In genomic region chr1:180329706-180330105, GRCm38 (mm10) we compare ENCODE assay signal across 7 mouse cellular contexts. TPM values are rescaled to one million over a fixed set of nuclear protein-coding genes. Genes with fewer than 3 reads are reported as not detected.
DNase-seq lines count a peak whose midpoint lies in the region; ATAC-seq and TF ChIP-seq lines count a peak whose summit lies in the region.

No protein-coding gene starts in this region.

- H3K27ac ChIP-seq in lung, embryonic 14.5 days (ENCODE audit: low read depth): peak overlapping the region; percentile 96
- peak overlapping the region; percentile 96 for H3K27ac ChIP-seq in embryonic facial prominence, embryonic 15.5 days (replicated peaks)
- peak overlapping the region; percentile 2; the same call in 1 of the 2 replicates for H3K27ac ChIP-seq in limb, embryonic 11.5 days (replicated peaks; ENCODE audit: low read depth, low read length)
- peak overlapping the region; percentile 48; the same call in 1 of the 2 replicates for H3K27ac ChIP-seq in neural tube, embryonic 15.5 days (replicated peaks)

- 9% methylated on average over 6 of the region's 6 CpGs for whole genome bisulfite sequencing in lung, embryonic 14.5 days
- whole genome bisulfite sequencing in embryonic facial prominence, embryonic 15.5 days: 4% methylated on average over 6 of the region's 6 CpGs
- WGBS in limb, embryonic 11.5 days: 23% methylated on average over 6 of the region's 6 CpGs
- 28% methylated on average over 6 of the region's 6 CpGs for WGBS in neural tube, embryonic 15.5 days

- H3K4me3 ChIP-seq in lung, embryonic 14.5 days (ENCODE audit: low read depth, low read length): peak overlapping the region; percentile 74
- peak overlapping the region; percentile 78 for H3K4me3 ChIP-seq in embryonic facial prominence, embryonic 15.5 days (replicated peaks)
- no peak overlapping the region for H3K4me3 ChIP-seq in limb, embryonic 11.5 days (ENCODE audit: low read depth, low read length)
- H3K4me3 ChIP-seq in neural tube, embryonic 15.5 days (replicated peaks): no peak overlapping the region; the same call in 1 of the 2 replicates

- DNase-seq in lung, embryonic 14.5 days: peak; percentile 35
- DNase-seq in lung, postnatal 25 days (ENCODE audit: low spot score): no peak
- no peak for DNase-seq in limb, embryonic 11.5 days (ENCODE audit: low spot score)
- no peak for DNase-seq in adrenal gland, postnatal 36 days
- DNase-seq in left cerebral cortex, adult 11 months (ENCODE audit: low spot score): no peak

- peaks cover 18% of the 10 kb centered on the region for H3K36me3 ChIP-seq in lung, embryonic 14.5 days (ENCODE audit: insufficient read depth)
- H3K36me3 ChIP-seq in embryonic facial prominence, embryonic 15.5 days: no peaks in the 10 kb centered on the region
- peaks cover 2% of the 10 kb centered on the region; the same call in 1 of the 2 replicates for H3K36me3 ChIP-seq in limb, embryonic 11.5 days (ENCODE audit: control insufficient read depth, insufficient read depth, low read length)
- H3K36me3 ChIP-seq in neural tube, embryonic 15.5 days: no peaks in the 10 kb centered on the region

- H3K4me2 ChIP-seq in lung, embryonic 14.5 days: peak overlapping the region; percentile 99
- H3K4me2 ChIP-seq in embryonic facial prominence, embryonic 15.5 days (replicated peaks): peak overlapping the region; percentile 47
- peak overlapping the region; percentile 99 for H3K4me2 ChIP-seq in limb, embryonic 11.5 days (ENCODE audit: low read depth, severe bottlenecking)
- peak overlapping the region; percentile 100 for H3K4me2 ChIP-seq in neural tube, embryonic 15.5 days

- no peak for ATAC-seq in lung, embryonic 14.5 days (ENCODE audit: insufficient read depth)
- ATAC-seq in embryonic facial prominence, embryonic 15.5 days (ENCODE audit: insufficient number of reproducible peaks, low FRiP score, low TSS enrichment, low read depth): no peak
- ATAC-seq in limb, embryonic 11.5 days (ENCODE audit: insufficient number of reproducible peaks, low FRiP score, low TSS enrichment, low read depth): no peak
- no peak for ATAC-seq in neural tube, embryonic 15.5 days (ENCODE audit: low FRiP score)

- no peaks in the 10 kb centered on the region for H3K9me3 ChIP-seq in lung, embryonic 14.5 days (ENCODE audit: low read depth, low read length)
- no peaks in the 10 kb centered on the region for H3K9me3 ChIP-seq in embryonic facial prominence, embryonic 15.5 days (replicated peaks)
- H3K9me3 ChIP-seq in limb, embryonic 11.5 days (ENCODE audit: control insufficient read depth, low read length): no peaks in the 10 kb centered on the region
- no peaks in the 10 kb centered on the region for H3K9me3 ChIP-seq in neural tube, embryonic 15.5 days (replicated peaks)

- H3K4me1 ChIP-seq in lung, embryonic 14.5 days (ENCODE audit: insufficient read depth): peaks cover 24% of the 10 kb centered on the region
- peaks cover 48% of the 10 kb centered on the region for H3K4me1 ChIP-seq in embryonic facial prominence, embryonic 15.5 days
- H3K4me1 ChIP-seq in limb, embryonic 11.5 days (ENCODE audit: control insufficient read depth, insufficient read depth, low read length): peaks cover 20% of the 10 kb centered on the region
- peaks cover 51% of the 10 kb centered on the region for H3K4me1 ChIP-seq in neural tube, embryonic 15.5 days

- TF ChIP-seq CTCF in lung, embryonic 14.5 days (IDR thresholded peaks at IDR 0.05; ENCODE audit: low read depth): no peak

- H3K9ac ChIP-seq in lung, embryonic 14.5 days: peak overlapping the region; percentile 44
- no peak overlapping the region; the same call in 1 of the 2 replicates for H3K9ac ChIP-seq in embryonic facial prominence, embryonic 15.5 days
- H3K9ac ChIP-seq in limb, embryonic 11.5 days (ENCODE audit: low read length): 0 out of 2 replicates have a peak overlapping the region, but pooled peaks have one; percentile 12
- H3K9ac ChIP-seq in neural tube, embryonic 15.5 days (replicated peaks): no peak overlapping the region

- H3K27me3 ChIP-seq in lung, embryonic 14.5 days (ENCODE audit: insufficient read depth, low read length): peaks cover 11% of the 10 kb centered on the region; the same call in 1 of the 2 replicates
- H3K27me3 ChIP-seq in embryonic facial prominence, embryonic 15.5 days: no peaks in the 10 kb centered on the region
- H3K27me3 ChIP-seq in limb, embryonic 11.5 days (ENCODE audit: control insufficient read depth, insufficient read depth, low read length): 0 out of 2 replicates have a peak, but pooled peaks cover 5% of the 10 kb centered on the region
- peaks cover 30% of the 10 kb centered on the region for H3K27me3 ChIP-seq in neural tube, embryonic 15.5 days (replicated peaks)

RNA-seq across cellular contexts. Expression of gene Itpkb, which starts 0.6 kb away (rescaled TPM):
- 8.1 and 9.0 TPM in 2 replicates for polyA plus RNA-seq in lung, embryonic 14.5 days (2014; fragmentation: Nextera tagmentation; extraction: Ambion mirVana)
- polyA plus RNA-seq in embryonic facial prominence, embryonic 15.5 days (2015; fragmentation: Nextera tagmentation; extraction: Ambion mirVana): 12.3 and 13.5 TPM in 2 replicates
- 7.1 and 7.2 TPM in 2 replicates for polyA plus RNA-seq in limb, embryonic 11.5 days (2014; fragmentation: Nextera tagmentation; extraction: Ambion mirVana)
- polyA plus RNA-seq in neural tube, embryonic 15.5 days (2015; fragmentation: Nextera tagmentation; extraction: Ambion mirVana): 4.1 and 5.3 TPM in 2 replicates
- total RNA-seq in adrenal gland, postnatal 36 days (2021): 10 to 100 TPM; 58.5 to 71.5 TPM

Comparison
In these comparisons a context has a peak if more than half of its experiments do, and no peak if none do; other contexts are left out.
1. H3K27ac ChIP-seq: peak in every context shown above with its lines; median percentile 96 in lung, embryonic 14.5 days; 96 in embryonic facial prominence, embryonic 15.5 days; 48 in neural tube, embryonic 15.5 days; 2 in limb, embryonic 11.5 days.
2. H3K4me2 ChIP-seq: peak in every context shown above with its lines; median percentile 100 in neural tube, embryonic 15.5 days; 99 in lung, embryonic 14.5 days; 99 in limb, embryonic 11.5 days; 47 in embryonic facial prominence, embryonic 15.5 days.
3. H3K4me3 ChIP-seq: peak in lung, embryonic 14.5 days (single experiment) and embryonic facial prominence, embryonic 15.5 days (single experiment); none in limb, embryonic 11.5 days (single experiment) and neural tube, embryonic 15.5 days (single experiment).
4. H3K9ac ChIP-seq: peak in lung, embryonic 14.5 days (single experiment) and limb, embryonic 11.5 days (single experiment); none in embryonic facial prominence, embryonic 15.5 days (single experiment) and neural tube, embryonic 15.5 days (single experiment).